Mouse (Mus musculus): ENCODE results near the gene Dnaic2.

GRCm38 (mm10) chr11:114740598-114740997, 13.4 kb downstream of the Dnaic2 start:
- TF ChIP-seq CTCF (IDR thresholded peaks at IDR 0.05; ENCODE audit: low read depth) = no peak
- no peak for TF ChIP-seq EP300 (IDR thresholded peaks at IDR 0.05; ENCODE audit: low read depth)

Data from liver, embryonic 14.5 days (tissue).